Mouse (Mus musculus) CD4-positive, CD25-positive, alpha-beta regulatory T cell, adult 2 months (primary cell): ENCODE measurements around the gene Gm7358.
"Not testable (repeated sequence)": the region's sequence is repeated elsewhere in the genome, so short reads cannot be mapped to it uniquely, and the experiment has no call there.

Experiments
- DNase-seq: peaks from one replicate; pipeline ENCODE4 v3.0.0-alpha.2; 2012; ENCODE audit warnings: low read depth, low spot score

Gm7358 gene

DNA sequence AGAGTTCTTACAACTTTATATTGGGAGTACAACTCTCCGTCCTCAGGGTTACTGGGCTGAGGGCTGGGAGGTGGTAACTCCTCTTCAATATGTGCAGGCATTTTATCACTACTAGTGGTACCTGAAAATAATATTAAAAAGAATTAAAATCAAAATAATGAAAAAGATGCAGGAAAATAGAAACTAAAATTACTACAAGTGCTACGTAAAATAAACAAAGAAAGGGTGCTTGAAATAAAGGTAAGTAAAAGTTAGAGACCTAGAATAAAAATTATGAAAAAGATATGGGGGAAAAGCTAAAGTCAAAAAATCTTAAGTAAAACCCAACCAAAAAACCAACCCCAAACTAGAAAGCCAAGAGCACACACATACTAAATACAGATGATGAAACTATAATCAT is at the start of gene Gm7358:
Gm7358 (minus strand) TSS at position 101 of the 400 bp plus-strand sequence.
- not testable (repeated sequence) for DNase-seq

DNA sequence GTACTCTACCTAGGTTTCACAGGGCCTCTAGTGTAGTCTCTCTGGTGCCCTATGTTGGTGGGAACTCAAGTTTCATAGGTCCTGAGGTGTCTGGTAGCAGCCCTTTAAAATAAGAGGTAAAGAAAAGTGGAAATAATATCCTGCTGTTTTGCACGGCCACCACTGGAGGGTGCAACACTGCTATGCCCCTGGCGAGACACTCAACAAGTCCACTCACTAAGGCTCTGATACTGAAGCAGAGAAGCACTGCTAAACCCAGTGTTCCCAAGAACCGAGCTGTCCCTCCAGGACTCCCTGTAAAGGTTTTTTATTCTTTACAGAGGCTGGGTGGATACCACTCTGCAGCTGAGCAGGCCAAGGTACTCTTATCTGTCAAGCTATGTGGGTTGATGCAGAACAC is 43.7 kb upstream of the Gm7358 start:
- DNase-seq = not testable (repeated sequence)

DNA sequence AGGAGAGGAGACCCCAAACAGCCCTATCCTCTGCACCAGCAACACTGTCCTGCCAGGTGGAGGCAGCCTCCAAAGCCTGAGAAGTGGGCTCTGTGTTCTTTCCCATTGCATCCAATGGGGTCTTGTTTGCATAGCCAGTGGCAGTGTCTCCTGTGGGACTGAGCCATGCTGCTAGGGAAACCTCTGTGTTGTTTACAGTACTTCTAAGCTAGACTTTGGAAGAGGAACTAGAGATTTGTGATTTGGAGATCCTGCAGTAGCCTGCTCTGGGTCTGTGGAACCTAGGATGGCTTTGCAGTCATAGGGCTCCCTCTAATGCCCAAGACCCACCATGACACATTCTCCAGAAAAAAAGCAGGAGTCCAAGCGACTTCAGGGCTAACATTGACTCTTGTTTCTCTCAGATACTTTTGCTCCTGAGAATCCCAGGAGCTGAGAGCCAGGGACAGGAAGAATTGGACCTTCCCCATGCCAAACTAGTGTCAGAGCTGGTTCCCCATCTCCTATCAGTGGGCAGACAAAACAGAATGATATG is 42.2 kb upstream of the Gm7358 start:
- DNase-seq = not testable (repeated sequence)

DNA sequence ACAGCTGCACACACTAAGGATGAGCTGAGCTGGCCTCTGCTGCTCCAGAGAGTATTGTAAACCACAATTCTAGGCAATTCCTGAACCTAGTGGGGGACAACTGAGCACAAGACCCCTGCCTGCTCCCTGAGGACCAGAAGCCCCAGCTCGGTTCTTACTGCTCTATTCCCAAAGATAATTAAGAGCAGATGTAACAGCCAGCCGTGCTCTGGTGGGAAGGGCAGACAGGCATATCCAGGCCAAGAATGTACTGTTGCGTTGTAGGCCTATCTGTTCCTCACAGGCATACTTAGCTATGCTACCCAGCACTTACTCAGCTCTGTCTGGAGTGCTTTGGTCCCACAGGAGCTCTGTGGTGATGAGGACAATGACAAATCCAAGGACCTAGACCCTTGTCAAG is 40.6 kb upstream of the Gm7358 start:
- not testable (repeated sequence) for DNase-seq

DNA sequence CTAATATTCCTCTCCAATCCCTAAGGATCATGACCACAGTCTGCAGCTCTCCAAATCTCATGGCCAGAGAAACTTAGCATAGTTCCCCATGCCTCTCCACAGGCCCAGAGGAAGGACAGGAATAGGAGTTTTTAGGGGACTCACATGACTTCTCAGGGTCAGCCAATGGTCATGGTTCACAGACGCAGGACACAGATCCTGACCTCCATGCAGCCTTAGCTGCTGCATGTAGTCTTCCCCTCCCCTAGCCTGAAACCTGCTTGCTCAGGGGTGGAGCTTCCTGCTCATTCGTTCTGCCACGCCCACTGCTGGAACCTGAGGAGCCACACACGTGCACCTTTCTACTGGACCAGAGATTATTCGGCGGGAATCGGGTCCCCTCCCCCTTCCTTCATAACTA is 34.8 kb upstream of the Gm7358 start:
- not testable (repeated sequence) for DNase-seq

DNA sequence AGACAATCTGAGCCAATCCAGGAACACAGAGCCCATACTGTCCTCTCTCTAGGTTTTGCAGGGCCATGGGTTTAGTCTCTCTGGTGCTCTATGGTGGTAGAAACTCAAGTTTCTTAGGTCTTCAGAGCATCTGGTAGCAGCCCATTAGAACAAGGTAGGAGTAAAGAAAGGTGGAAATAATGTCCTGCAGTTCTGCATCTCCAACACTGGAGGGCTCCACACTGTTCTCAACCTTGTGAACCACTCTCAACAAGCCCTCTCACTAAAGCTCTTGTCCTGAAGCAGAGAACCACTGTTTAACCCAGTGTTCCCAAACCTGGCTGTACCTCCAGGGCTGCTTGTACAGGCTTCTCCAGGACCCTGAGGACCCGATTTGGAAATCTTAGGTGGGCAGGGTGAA is 27.3 kb upstream of the Gm7358 start:
- not testable (repeated sequence) for DNase-seq

DNA sequence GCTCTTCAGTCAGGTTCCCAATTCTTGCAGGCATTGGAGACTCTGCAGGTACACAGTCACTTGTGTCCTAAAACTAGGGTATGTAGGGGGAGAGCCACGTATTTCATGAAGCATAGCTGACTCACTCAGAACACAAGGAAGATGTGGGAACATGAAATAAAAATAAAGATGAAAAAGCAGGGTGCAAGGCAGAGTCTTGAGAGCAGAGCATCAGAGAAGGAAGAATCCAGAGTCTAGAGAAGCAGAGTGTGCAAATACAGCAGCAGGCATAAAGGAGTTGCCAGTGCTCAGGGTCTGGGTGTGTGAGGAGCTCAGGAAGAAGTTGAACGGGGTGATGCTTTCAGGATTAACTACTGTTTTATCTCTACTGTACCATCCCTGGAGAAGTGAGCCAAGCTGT is 17.5 kb downstream of the Gm7358 start:
- DNase-seq = not testable (repeated sequence)

DNA sequence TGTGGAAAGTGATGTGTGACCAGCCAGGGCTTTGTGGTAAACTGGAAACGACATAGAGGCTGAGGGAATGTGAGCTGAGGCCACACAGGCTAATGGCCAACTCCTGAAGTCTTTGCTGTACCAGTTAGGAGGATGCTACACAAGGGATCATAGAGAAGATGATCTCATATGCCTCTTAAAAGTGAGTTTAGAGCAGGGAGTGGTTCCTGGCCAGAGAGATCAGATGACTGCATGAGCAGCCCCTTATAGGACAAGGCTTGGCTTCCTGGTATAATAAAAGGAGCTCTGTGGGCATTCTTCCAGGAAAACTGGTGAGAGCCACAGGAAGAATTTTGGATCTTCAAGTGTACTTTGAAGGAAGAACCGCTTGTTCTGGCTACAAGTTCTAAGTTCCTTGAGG is 22.3 kb downstream of the Gm7358 start:
- DNase-seq = not testable (repeated sequence)

DNA sequence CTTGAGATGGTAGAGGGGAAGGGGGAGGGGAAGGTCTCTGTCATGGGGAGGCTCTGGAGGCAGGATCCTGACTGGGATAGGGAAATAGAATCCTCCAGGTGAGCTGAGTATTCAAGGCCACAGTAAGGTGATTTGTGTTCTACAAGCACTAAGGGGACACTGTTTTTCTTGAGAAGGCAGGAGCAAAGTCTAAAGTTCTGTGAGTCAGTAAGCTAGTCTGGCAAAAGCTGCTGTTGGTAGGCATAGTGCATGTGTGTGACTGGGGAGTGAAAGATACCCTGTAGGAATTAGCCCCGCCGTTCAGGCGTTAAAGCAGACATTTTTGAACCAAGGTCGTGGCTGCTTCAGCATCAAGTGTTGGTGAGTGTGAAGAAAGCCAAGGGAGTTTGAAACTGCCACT is 23.2 kb downstream of the Gm7358 start:
- DNase-seq = not testable (repeated sequence)
